Mouse (Mus musculus): Measurements from ENCODE around the gene Setd1b.

Setd1b gene

GRCm38 (mm10) chr5:123142161-123143157 lies at the start of gene Setd1b:
TSS of gene Setd1b (plus strand) at chr5:123142193.
- DNase-seq: peak; percentile 71 to 79

DNA sequence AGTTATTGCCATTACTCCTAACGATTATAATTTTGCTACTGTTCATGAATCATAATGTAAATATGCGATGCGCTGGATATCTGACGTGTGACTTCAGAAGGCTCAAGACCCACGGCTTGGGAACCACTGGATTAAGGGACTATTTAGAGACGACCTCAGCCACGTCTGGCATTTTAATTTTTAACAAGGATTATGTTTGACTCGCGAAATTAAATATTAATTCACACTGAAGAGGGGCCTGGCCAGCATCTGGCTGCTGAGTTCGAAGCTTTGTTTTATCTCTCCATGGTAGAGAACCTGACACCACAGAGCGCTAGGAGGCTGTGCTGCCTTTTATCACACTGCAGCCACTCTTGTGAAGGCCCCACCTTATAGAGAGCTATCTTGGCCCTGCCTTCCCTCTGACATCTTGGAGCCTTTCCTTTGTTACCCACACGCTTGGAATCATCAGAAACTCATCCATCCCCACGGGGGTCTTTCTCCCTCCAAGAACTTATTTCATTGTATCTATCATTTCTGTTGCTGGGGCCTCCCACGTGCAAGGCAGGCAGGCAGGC lies 48.8 kb upstream of the Setd1b start:
- DNase-seq: peak in 1 of 2 experiments; percentile 17

DNA sequence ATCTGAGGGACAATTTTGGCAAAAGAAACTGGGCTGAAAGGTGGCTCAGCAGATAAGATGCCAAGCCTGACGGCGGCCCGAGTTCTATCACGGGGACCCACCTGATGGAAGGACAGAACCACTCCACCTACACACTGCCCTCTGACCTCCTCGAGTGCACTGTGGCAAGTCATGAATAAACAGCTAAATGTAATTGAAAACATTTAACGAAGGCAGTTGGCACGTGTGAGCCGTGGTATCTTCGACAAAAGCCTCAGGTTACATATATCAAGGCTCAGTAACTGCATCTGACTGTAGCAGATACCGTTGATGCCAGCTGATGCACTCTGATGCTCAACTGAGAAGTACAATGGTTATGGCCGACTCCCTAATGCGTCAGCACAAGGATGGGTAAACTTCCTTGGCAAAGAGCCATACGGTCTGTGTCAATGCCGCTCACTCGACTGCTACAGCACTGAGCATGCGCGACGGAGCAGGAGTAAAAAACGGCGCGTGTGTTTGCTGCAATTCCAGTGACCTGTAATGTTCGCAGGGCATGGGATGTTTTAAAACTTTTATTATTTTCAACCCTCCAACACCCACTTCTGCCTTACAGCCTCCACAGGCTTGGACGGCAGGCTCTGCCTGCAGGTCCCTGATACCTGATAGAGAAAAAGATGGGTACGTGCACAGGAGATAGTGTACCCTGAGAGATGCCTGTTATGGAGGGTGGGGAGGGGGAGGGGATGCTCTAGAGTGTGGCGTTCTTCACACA lies 47.6 kb upstream of the Setd1b start:
- DNase-seq: peak; percentile 51 to 73

DNA sequence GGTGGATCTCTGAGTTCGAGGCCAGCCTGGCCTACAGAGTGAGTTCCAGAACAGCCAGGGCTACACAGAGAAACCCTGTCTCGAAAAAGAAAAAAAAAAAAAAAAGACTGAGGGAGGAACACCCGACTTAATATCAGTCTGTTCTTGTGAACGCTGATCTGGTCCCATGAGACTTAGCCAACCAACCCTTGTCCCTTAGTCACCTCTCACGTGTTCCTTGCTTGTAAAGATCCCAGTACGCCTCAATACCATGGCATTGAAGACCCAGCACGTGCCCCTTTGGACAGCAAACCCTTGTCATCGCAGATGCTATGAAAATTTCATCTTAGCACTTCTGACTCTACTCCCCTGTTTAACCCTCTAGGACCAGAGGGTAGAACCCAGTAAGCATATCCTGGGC lies 45.7 kb upstream of the Setd1b start:
- no peak for DNase-seq

GRCm38 (mm10) chr5:123098487-123098886 lies 43.5 kb upstream of the Setd1b start:
- no peak for DNase-seq

DNA sequence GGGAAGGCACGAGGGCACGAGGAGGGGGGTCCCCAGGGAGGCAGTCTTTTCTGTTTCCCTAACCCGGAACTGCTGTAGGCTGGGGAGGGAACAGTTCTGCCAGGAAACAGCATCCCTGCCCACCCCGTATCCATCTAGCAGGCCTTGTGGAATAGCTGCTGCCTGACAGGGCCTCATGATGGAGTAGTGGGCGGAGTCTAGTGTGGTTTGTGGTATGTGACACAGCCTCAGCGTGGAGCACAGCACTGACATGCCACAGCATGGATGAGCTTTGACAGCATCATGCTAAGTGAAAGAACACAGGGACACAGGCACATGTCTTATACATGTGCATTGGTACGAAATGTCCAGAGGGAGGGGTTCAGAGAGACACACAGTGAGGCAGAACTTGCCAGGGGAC lies 39.6 kb upstream of the Setd1b start:
- no peak for DNase-seq

- DNase-seq: peak; percentile 57 to 74
Observed at GRCm38 (mm10) chr5:123103556-123103955, 38.4 kb upstream of the Setd1b start.

DNA sequence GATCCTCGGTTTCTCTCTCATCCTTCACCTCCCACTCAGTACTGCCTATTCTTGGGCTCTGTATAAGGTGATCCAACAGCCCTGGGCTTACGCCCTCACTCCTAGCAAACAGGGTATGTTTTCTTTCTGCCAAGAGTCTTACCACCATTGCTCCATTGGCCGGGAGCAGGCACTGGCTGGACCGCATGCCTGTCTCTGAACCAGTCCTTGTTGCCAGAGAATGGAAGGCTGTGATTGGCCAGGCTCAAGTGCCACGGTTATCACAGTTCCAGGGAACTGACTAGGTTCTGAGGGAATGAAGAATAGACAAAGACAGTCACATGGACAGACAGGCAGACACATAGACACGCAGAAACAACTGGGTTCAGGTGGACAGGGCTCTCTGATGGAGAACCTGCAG lies 37.2 kb upstream of the Setd1b start:
- DNase-seq: no peak

- peak; percentile 60 to 71 for DNase-seq
Observed at GRCm38 (mm10) chr5:123109452-123110203, 32.4 kb upstream of the Setd1b start.

- peak; percentile 56 to 70 for DNase-seq
Observed at GRCm38 (mm10) chr5:123110296-123110721, 31.7 kb upstream of the Setd1b start.

- DNase-seq: no peak
Observed at GRCm38 (mm10) chr5:123114109-123114508, 27.9 kb upstream of the Setd1b start.

- peak; percentile 76 to 81 for DNase-seq
Observed at GRCm38 (mm10) chr5:123114924-123115323, 27.1 kb upstream of the Setd1b start.

DNA sequence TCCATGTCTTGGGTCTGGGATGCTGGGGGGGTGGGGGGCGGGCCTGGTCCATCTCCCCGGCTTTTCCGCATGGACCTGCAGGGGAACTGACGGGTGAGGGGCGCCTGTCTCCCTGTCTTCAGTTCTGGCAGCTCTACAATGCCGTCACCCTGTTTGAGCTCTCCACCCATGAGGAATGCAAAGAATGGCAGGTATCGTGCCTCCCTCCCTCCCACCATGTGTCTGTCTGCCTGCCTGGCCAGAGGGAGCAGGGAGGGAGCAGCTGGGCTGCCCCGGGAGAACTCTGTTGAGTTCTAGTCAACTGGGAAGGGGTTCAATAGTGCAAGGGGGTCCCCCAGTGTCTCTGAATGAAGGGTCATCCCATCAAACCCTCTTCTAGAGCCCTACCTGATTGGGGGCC lies 25.9 kb upstream of the Setd1b start:
- no peak for DNase-seq

DNA sequence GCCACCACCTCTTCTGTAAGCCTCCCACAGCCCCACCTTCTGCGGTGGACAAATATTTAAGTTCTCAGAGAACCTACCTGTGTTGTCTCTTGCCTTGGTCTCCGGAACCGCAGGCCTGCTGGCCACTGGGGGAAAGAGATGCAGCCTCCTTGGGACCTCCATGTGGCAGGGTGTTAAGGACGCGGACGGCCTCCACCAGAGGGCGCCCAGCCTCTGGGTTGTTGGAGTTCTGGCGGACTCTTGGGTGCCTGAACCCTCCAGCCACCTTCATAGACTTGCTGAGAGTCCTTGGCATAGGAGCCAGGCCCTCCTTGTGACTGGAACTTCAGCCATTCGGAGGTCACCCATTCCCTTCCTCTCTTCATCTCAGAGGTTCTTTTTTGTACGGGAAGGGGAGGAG lies 24.7 kb upstream of the Setd1b start:
- peak; percentile 92 to 93 for DNase-seq

- DNase-seq: no peak
Observed at GRCm38 (mm10) chr5:123117773-123118172, 24.2 kb upstream of the Setd1b start.

DNA sequence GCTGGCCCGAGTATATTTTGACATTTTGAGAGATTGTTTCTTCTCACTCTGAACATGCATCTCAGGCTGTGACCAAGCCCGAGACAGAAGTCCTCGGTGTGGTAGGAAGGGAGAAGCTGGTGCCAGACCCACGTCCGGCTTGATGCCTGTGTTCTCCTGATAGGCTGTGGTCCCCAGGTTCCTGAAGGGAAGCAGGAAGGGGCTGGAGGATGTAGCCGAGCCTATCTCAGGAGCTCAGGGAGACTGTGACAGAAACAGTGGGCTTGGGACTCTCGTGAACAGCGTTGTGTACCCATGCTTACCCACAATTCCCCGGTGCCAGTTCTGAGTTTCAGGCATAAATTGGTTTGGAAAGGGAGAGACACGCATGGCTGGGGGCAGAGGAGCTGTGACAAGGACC lies 23.2 kb upstream of the Setd1b start:
- DNase-seq: no peak

DNA sequence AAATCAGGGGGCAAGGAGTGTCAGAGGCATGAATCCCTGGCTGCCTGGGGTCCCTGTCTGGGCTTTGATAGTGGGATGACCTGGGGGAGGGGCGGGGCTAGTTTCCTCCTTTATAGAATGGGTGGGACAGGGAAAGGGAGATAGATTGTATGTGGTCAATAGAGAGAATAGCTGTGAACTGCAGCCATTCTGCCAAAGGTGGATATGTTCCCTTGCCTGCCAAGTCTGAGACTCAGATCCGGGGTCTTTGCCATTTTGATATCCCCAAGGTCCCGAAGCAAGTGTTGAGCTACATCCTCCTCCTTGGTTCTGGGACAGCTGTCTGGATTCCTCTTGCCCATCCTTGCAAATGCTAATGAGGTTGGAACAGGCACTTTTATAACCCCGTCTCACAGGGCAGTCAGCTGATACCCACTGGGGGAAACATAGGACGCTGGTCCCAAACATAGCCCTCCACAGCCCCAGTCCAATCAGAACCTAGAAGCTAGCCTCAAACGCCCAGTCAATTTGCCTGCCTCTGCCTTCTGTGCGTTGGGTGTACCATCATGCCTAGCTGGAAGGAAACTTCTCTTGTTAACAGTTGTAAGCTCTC lies 21.3 kb upstream of the Setd1b start:
- no peak for DNase-seq

DNA sequence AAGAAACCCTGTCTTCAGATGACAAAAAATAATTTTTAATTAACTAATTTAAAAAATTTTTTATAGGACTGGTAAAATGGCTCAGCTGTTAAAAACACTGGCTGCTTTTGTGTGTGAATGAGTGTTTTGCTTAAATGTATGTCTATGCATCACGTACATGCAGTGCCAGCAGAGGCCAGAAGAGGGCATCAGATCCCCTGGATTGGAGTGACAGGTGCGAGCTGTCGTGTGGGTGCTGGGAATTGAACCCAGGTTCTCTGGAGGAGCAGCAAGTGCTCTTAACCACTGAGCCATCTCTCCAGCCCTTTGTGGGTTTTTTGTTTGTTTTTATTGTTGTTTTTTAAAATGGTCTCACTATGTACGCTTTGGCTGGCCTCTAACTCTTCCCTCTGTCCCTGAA lies 19.8 kb upstream of the Setd1b start:
- peak in 1 of 2 experiments; percentile 48 for DNase-seq

DNA sequence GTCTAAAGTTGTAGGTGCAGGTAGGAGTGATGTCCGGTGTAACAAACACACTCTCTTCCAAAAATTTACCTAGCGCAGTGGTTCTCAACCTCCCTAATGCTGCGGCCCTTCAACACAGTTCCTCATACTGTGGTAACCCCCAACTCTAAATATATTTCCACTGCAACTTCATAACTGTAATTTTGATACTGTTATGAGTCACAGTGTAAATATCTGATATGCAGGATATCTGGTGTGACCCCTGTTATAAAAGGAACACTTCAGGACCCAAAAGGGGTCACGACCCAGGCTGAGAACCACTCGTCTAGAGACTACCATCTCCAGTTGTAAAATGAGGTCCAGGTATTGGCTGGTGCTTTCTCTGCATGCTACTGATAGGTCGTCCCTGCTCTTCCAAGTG lies 16.9 kb upstream of the Setd1b start:
- no peak for DNase-seq

- DNase-seq: no peak
Observed at GRCm38 (mm10) chr5:123125638-123126406, 16.2 kb upstream of the Setd1b start.

- no peak for DNase-seq
Observed at GRCm38 (mm10) chr5:123127031-123127430, 15.0 kb upstream of the Setd1b start.
